Mouse (Mus musculus): ENCODE results near the gene Olfr96. TPM values are rescaled to one million over a fixed set of nuclear protein-coding genes. Genes with fewer than 3 reads are reported as not detected.
A peak's percentile ranks its signal among the peaks of the same experiment; 100 is the strongest.

The Olfr96 gene
- polyA plus RNA-seq, 1 experiment from 2014 or later = not detected

- Histone ChIP-seq H3K9ac (replicated peaks; ENCODE audit: low read length) (no peak overlapping the region), H3K4me3 (ENCODE audit: low read depth, low read length) (no peak overlapping the region), H3K27ac (replicated peaks; ENCODE audit: low read depth, low read length) (no peak overlapping the region), H3K27me3 (ENCODE audit: control insufficient read depth, insufficient read depth, low read length) (no peaks in the 10 kb centered on the region), H3K4me2 (ENCODE audit: low read depth, low read length) (no peak overlapping the region), H3K4me1 (ENCODE audit: control insufficient read depth, insufficient read depth, low read length) (no peaks in the 10 kb centered on the region), H3K36me3 (replicated peaks; ENCODE audit: control insufficient read depth, insufficient read depth, low read depth, low read length) (no peaks in the 10 kb centered on the region), H3K9me3 (replicated peaks; ENCODE audit: control insufficient read depth, low read length) (no peaks in the 10 kb centered on the region)
- DNase-seq (ENCODE audit: low spot score) (peak; percentile 27), ATAC-seq (replicated peaks; ENCODE audit: insufficient number of reproducible peaks, low FRiP score, low TSS enrichment, low read depth) (no peak)
- 29% methylated on average over 5 of the region's 5 CpGs for WGBS
These were observed 26.8 kb downstream of the Olfr96 start for GRCm38 (mm10) chr17:37246715-37247114.

DNA sequence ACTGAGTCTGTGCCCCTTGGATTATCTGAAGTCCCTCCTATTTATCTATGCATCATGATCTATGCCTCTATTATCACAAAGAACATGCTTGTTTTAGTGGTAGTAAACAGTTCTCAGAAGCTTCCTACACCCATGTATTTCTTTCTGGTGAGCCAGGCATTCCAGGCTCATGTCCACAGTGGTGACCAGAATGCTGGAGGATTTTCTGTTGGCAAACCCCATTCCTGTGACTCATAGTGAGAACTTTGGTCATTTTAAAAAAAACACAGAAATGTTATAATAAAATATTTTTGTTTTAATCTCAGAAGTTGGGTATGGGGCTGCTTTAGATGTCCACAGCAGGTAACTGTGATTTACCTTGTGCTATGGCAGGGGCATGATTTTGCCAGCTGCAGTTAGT lies 29.5 kb downstream of the Olfr96 start:
- Histone ChIP-seq H3K36me3 (replicated peaks; ENCODE audit: control insufficient read depth, insufficient read depth, low read depth, low read length) (no peaks in the 10 kb centered on the region), H3K9me3 (replicated peaks; ENCODE audit: control insufficient read depth, low read length) (no peaks in the 10 kb centered on the region), H3K4me3 (ENCODE audit: low read depth, low read length) (no peak overlapping the region), H3K27me3 (ENCODE audit: control insufficient read depth, insufficient read depth, low read length) (no peaks in the 10 kb centered on the region), H3K27ac (replicated peaks; ENCODE audit: low read depth, low read length) (no peak overlapping the region), H3K4me1 (ENCODE audit: control insufficient read depth, insufficient read depth, low read length) (no peaks in the 10 kb centered on the region), H3K4me2 (ENCODE audit: low read depth, low read length) (no peak overlapping the region), H3K9ac (replicated peaks; ENCODE audit: low read length) (no peak overlapping the region)
- ATAC-seq (replicated peaks; ENCODE audit: insufficient number of reproducible peaks, low FRiP score, low TSS enrichment, low read depth) = no peak
- no peak for DNase-seq (ENCODE audit: low spot score)

DNA sequence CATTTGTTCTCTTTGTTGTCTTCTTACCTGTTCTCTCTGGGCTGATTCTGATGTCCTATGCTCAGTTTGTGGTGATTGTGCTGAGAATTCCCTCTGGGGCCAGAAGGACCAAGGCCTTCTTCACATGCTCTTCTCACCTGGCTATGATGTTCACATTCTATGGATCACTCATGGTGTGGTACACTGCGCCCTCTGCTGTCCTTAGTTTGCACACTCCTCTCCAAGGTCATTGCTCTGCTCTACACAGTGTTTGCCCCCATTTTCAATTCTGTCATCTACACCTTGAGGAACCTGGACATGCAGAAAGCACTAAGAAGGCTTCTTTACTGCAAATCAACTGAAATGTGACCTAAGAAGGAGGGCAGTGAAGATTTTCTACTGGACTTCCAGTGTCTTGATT lies 30.6 kb downstream of the Olfr96 start:
- H3K4me2 ChIP-seq (ENCODE audit: low read depth, low read length) = no peak overlapping the region
- ATAC-seq (replicated peaks; ENCODE audit: insufficient number of reproducible peaks, low FRiP score, low TSS enrichment, low read depth) (no peak), DNase-seq (ENCODE audit: low spot score) (peak; percentile 8)
- WGBS = 6% methylated on average over 1 of the region's 1 CpGs
- no peaks in the 10 kb centered on the region for H3K9me3 ChIP-seq (replicated peaks; ENCODE audit: control insufficient read depth, low read length)
- H3K27ac ChIP-seq (replicated peaks; ENCODE audit: low read depth, low read length) = no peak overlapping the region
- no peak overlapping the region for H3K9ac ChIP-seq (replicated peaks; ENCODE audit: low read length)
- H3K27me3 ChIP-seq (ENCODE audit: control insufficient read depth, insufficient read depth, low read length) = no peaks in the 10 kb centered on the region
- H3K4me3 ChIP-seq (ENCODE audit: low read depth, low read length) = no peak overlapping the region
- H3K4me1 ChIP-seq (ENCODE audit: control insufficient read depth, insufficient read depth, low read length) = no peaks in the 10 kb centered on the region
- H3K36me3 ChIP-seq (replicated peaks; ENCODE audit: control insufficient read depth, insufficient read depth, low read depth, low read length) = no peaks in the 10 kb centered on the region

DNA sequence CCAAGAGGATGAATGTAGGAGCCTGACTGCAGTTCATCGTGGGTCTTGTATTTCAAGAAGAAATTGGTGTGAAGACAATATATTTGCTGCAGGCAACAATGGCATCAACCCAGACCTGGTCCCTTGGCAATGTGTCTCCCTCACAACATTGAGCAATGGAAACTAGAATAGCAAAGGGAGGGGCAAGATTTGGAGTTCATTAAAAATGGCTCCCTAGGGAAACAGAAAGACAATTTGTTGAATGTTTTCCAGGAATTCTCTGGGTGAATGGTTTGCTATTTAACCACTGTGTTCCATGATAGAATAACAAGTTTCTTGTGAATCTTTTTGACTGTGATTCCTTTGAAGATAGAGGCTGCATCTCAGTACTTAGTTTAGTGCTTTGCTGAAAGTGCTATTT lies 43.7 kb downstream of the Olfr96 start, which contains the start of gene Olfr98:
Olfr98 (minus strand) TSS at position 124 of the 400 bp plus-strand sequence.
- Histone ChIP-seq H3K4me2 (ENCODE audit: low read depth, low read length) (no peak within 1 kb of the TSS), H3K9ac (replicated peaks; ENCODE audit: low read length) (no peak within 1 kb of the TSS), H3K4me1 (ENCODE audit: control insufficient read depth, insufficient read depth, low read length) (no peaks in the 10 kb centered on the region), H3K4me3 (ENCODE audit: low read depth, low read length) (no peak within 1 kb of the TSS), H3K27ac (replicated peaks; ENCODE audit: low read depth, low read length) (no peak within 1 kb of the TSS), H3K36me3 (replicated peaks; ENCODE audit: control insufficient read depth, insufficient read depth, low read depth, low read length) (no peaks in the 10 kb centered on the region), H3K9me3 (replicated peaks; ENCODE audit: control insufficient read depth, low read length) (no peaks in the 10 kb centered on the region), H3K27me3 (ENCODE audit: control insufficient read depth, insufficient read depth, low read length) (no peaks in the 10 kb centered on the region)
- ATAC-seq (replicated peaks; ENCODE audit: insufficient number of reproducible peaks, low FRiP score, low TSS enrichment, low read depth) (no peak), DNase-seq (ENCODE audit: low spot score) (no peak)
- 96% methylated on average over 1 of the region's 1 CpGs for WGBS

- Histone ChIP-seq H3K27me3 (ENCODE audit: control insufficient read depth, insufficient read depth, low read length) (no peaks in the 10 kb centered on the region), H3K4me2 (ENCODE audit: low read depth, low read length) (peak within 1 kb of the TSS; percentile 84), H3K9me3 (replicated peaks; ENCODE audit: control insufficient read depth, low read length) (no peaks in the 10 kb centered on the region), H3K4me3 (ENCODE audit: low read depth, low read length) (peak within 1 kb of the TSS; percentile 36), H3K27ac (replicated peaks; ENCODE audit: low read depth, low read length) (no peak within 1 kb of the TSS), H3K4me1 (ENCODE audit: control insufficient read depth, insufficient read depth, low read length) (no peaks in the 10 kb centered on the region), H3K9ac (replicated peaks; ENCODE audit: low read length) (peak within 1 kb of the TSS; percentile 48), H3K36me3 (replicated peaks; ENCODE audit: control insufficient read depth, insufficient read depth, low read depth, low read length) (no peaks in the 10 kb centered on the region)
- ATAC-seq (replicated peaks; ENCODE audit: insufficient number of reproducible peaks, low FRiP score, low TSS enrichment, low read depth) = peak; percentile 97
- DNase-seq (ENCODE audit: low spot score) = peak; percentile 91
- WGBS = 4% methylated on average over 26 of the region's 26 CpGs
These were observed 50.2 kb downstream of the Olfr96 start, which contains the start of gene H2-M3 for GRCm38 (mm10) chr17:37270058-37270701. H2-M3 (plus strand) TSS chr17:37270220.

- Histone ChIP-seq H3K4me1 (ENCODE audit: control insufficient read depth, insufficient read depth, low read length) (no peaks in the 10 kb centered on the region), H3K36me3 (replicated peaks; ENCODE audit: control insufficient read depth, insufficient read depth, low read depth, low read length) (no peaks in the 10 kb centered on the region), H3K4me3 (ENCODE audit: low read depth, low read length) (peak overlapping the region; percentile 36), H3K9me3 (replicated peaks; ENCODE audit: control insufficient read depth, low read length) (no peaks in the 10 kb centered on the region), H3K4me2 (ENCODE audit: low read depth, low read length) (peak overlapping the region; percentile 84), H3K27ac (replicated peaks; ENCODE audit: low read depth, low read length) (no peak overlapping the region), H3K27me3 (ENCODE audit: control insufficient read depth, insufficient read depth, low read length) (no peaks in the 10 kb centered on the region), H3K9ac (replicated peaks; ENCODE audit: low read length) (peak overlapping the region; percentile 48; the same call in 1 of the 2 replicates)
- ATAC-seq (replicated peaks; ENCODE audit: insufficient number of reproducible peaks, low FRiP score, low TSS enrichment, low read depth) (0 out of 2 replicates have a peak, but pooled peaks have one; percentile 25), DNase-seq (ENCODE audit: low spot score) (no peak)
- WGBS = 65% methylated on average over 8 of the region's 8 CpGs
These were observed 50.8 kb downstream of the Olfr96 start for GRCm38 (mm10) chr17:37270702-37271092.

DNA sequence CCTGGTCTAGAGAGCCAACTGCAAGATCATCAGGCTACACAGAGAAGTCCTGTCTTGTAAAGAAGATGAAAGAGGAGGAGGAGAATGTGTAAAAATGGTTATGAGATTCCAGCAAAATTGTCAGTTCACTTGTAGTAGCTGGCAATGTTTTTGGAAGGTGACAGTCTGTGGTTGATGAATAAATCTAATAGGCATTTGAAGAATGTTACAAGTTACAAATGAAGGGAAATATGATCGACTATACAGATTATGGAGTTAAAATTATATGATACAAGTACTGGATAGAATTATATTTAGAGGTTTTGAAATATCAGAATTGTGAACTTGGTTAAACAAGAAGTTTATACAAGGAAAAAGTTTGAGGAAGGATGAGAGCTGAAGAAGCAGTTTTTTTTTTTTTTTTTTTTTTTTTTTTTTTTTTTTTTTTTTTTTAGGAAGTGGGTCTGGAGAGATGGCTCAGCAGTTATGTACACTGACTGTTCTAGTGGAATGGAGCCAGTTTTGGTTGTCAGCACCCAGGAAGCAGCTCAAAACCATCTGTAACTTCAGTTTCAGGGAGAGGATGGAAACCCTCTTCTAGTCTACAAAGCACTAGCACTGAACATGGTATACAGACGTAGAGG lies 55.8 kb downstream of the Olfr96 start:
- Histone ChIP-seq H3K9ac (replicated peaks; ENCODE audit: low read length) (no peak overlapping the region), H3K4me2 (ENCODE audit: low read depth, low read length) (no peak overlapping the region), H3K4me3 (ENCODE audit: low read depth, low read length) (no peak overlapping the region), H3K27ac (replicated peaks; ENCODE audit: low read depth, low read length) (no peak overlapping the region), H3K36me3 (replicated peaks; ENCODE audit: control insufficient read depth, insufficient read depth, low read depth, low read length) (no peaks in the 10 kb centered on the region), H3K27me3 (ENCODE audit: control insufficient read depth, insufficient read depth, low read length) (no peaks in the 10 kb centered on the region), H3K4me1 (ENCODE audit: control insufficient read depth, insufficient read depth, low read length) (no peaks in the 10 kb centered on the region), H3K9me3 (replicated peaks; ENCODE audit: control insufficient read depth, low read length) (no peaks in the 10 kb centered on the region)
- WGBS = 79% methylated on average over 2 of the region's 2 CpGs
- ATAC-seq (replicated peaks; ENCODE audit: insufficient number of reproducible peaks, low FRiP score, low TSS enrichment, low read depth) (no peak), DNase-seq (ENCODE audit: low spot score) (no peak)
